ENCODE assay signal across 8 mouse cellular contexts in genomic region chr19:45078971-45079764, GRCm38 (mm10). TPM values are rescaled to one million over a fixed set of nuclear protein-coding genes. Genes with fewer than 3 reads are reported as not detected.
DNase-seq lines count a peak whose midpoint lies in the region; ATAC-seq and TF ChIP-seq lines count a peak whose summit lies in the region.

No protein-coding gene starts in this region.

- TF ChIP-seq EP300 in liver, postnatal 0 days (IDR thresholded peaks at IDR 0.05; ENCODE audit: low read depth) = no peak

- H3K27ac ChIP-seq in kidney, adult 2 months (ENCODE audit: insufficient read depth, low read depth, low read length) = no peak overlapping the region
- H3K27ac ChIP-seq in hindbrain, embryonic 10.5 days = no peak overlapping the region
- no peak overlapping the region for H3K27ac ChIP-seq in liver, postnatal 0 days (ENCODE audit: low read depth)
- no peak overlapping the region for H3K27ac ChIP-seq in small intestine, adult 2 months (ENCODE audit: insufficient read depth, low read depth, low read length)

- 0 out of 2 replicates have a peak, but pooled peaks have one; percentile 23 for TF ChIP-seq CTCF in kidney, adult 2 months (conservative IDR thresholded peaks at IDR 0.05; ENCODE audit: insufficient read depth, insufficient read length, low read depth, low read length)
- TF ChIP-seq CTCF in liver, postnatal 0 days (IDR thresholded peaks at IDR 0.05; ENCODE audit: low read depth) = peak; percentile 57
- peak; percentile 17; the same call in 1 of the 2 replicates for TF ChIP-seq CTCF in small intestine, adult 2 months (IDR thresholded peaks at IDR 0.05; ENCODE audit: extremely low read depth, insufficient read length, insufficient replicate concordance, low read depth, low read length)

- no peaks in the 10 kb centered on the region for H3K36me3 ChIP-seq in kidney, adult 2 months (ENCODE audit: control insufficient read depth, insufficient read depth, low read length)
- no peaks in the 10 kb centered on the region for H3K36me3 ChIP-seq in hindbrain, embryonic 10.5 days
- H3K36me3 ChIP-seq in liver, postnatal 0 days (replicated peaks; ENCODE audit: insufficient read depth, low read length) = no peaks in the 10 kb centered on the region
- no peaks in the 10 kb centered on the region for H3K36me3 ChIP-seq in small intestine, adult 2 months (ENCODE audit: control insufficient read depth, insufficient read depth, low read length)

- DNase-seq in kidney, adult 2 months = no peak
- DNase-seq in kidney, adult 8-10 months = no peak
- peak; percentile 53 for DNase-seq in hindbrain, embryonic 10.5 days (ENCODE audit: low spot score)
- no peak for DNase-seq in liver, postnatal 0 days
- no peak for DNase-seq in right cerebral cortex, postnatal 25 days
- DNase-seq in right cerebral cortex, adult 18-20 months = no peak

- H3K9me3 ChIP-seq in hindbrain, embryonic 10.5 days = no peaks in the 10 kb centered on the region
- H3K9me3 ChIP-seq in liver, postnatal 0 days (ENCODE audit: low read length) = no peaks in the 10 kb centered on the region

- no peak for TF ChIP-seq POLR2A in kidney, adult 2 months (IDR thresholded peaks at IDR 0.05; ENCODE audit: low read depth, low read length)
- TF ChIP-seq POLR2A in small intestine, adult 2 months (IDR thresholded peaks at IDR 0.05; ENCODE audit: low read depth, low read length) = no peak

- H3K4me3 ChIP-seq in kidney, adult 2 months (ENCODE audit: insufficient read depth, low read depth, low read length) = peak overlapping the region; percentile 28; the same call in 1 of the 2 replicates
- H3K4me3 ChIP-seq in hindbrain, embryonic 10.5 days = peak overlapping the region; percentile 44
- peak overlapping the region; percentile 5; the same call in 1 of the 2 replicates for H3K4me3 ChIP-seq in liver, postnatal 0 days (ENCODE audit: low read depth, low read length)
- H3K4me3 ChIP-seq in small intestine, adult 2 months (ENCODE audit: low read depth, low read length) = peak overlapping the region; percentile 43; the same call in 1 of the 2 replicates

- WGBS in kidney, adult 2 months = 16% methylated on average over 17 of the region's 17 CpGs
- 6% methylated on average over 17 of the region's 17 CpGs for WGBS in hindbrain, embryonic 10.5 days
- WGBS in liver, postnatal 0 days (ENCODE audit: insufficient replicate concordance) = 8% methylated on average over 17 of the region's 17 CpGs
- 16% methylated on average over 17 of the region's 17 CpGs for WGBS in small intestine, adult 2 months

- no peaks in the 10 kb centered on the region for H3K27me3 ChIP-seq in kidney, adult 2 months (replicated peaks; ENCODE audit: control insufficient read depth, insufficient read depth, low read length)
- H3K27me3 ChIP-seq in hindbrain, embryonic 10.5 days (ENCODE audit: insufficient read depth, poor library complexity, severe bottlenecking) = peaks cover 92% of the 10 kb centered on the region
- H3K27me3 ChIP-seq in liver, postnatal 0 days (ENCODE audit: insufficient read depth, low read length) = peaks cover 70% of the 10 kb centered on the region
- H3K27me3 ChIP-seq in small intestine, adult 2 months (ENCODE audit: control insufficient read depth, insufficient read depth, low read length) = peaks cover 38% of the 10 kb centered on the region

- ATAC-seq in common myeloid progenitor, adult 5-6 weeks (replicated peaks; ENCODE audit: low read depth, poor library complexity, severe bottlenecking) = 0 out of 2 replicates have a peak, but pooled peaks have one; percentile 12
- ATAC-seq in liver, postnatal 0 days = no peak

- no peaks in the 10 kb centered on the region for H3K4me1 ChIP-seq in kidney, adult 2 months (ENCODE audit: control insufficient read depth, insufficient read depth, low read length)
- peaks cover 73% of the 10 kb centered on the region for H3K4me1 ChIP-seq in hindbrain, embryonic 10.5 days (replicated peaks)
- peaks cover 29% of the 10 kb centered on the region for H3K4me1 ChIP-seq in liver, postnatal 0 days (ENCODE audit: insufficient read depth)
- H3K4me1 ChIP-seq in small intestine, adult 2 months (ENCODE audit: control insufficient read depth, insufficient read depth, insufficient read length, low read length) = peaks cover 12% of the 10 kb centered on the region

- H3K4me2 ChIP-seq in liver, postnatal 0 days (ENCODE audit: low read depth, low read length) = peak overlapping the region; percentile 53

- no peak overlapping the region for H3K9ac ChIP-seq in liver, postnatal 0 days (replicated peaks)

RNA-seq across cellular contexts. Expression of gene Kazald1, which starts 4.1 kb away (rescaled TPM):
- polyA plus RNA-seq in kidney, adult 2 months (2012; rRNA removed) = 1.9 and 2.1 TPM in 2 replicates
- 0.50 and 1.1 TPM in 2 replicates for total RNA-seq in common myeloid progenitor, adult 5-6 weeks (2017)
- 1.3 and 8.9 TPM in 2 replicates for polyA plus RNA-seq in hindbrain, embryonic 10.5 days (2016; fragmentation: Nextera tagmentation; extraction: Ambion mirVana)
- 0.30 and 0.38 TPM in 2 replicates for polyA plus RNA-seq in liver, postnatal 0 days (2015; fragmentation: Nextera tagmentation; extraction: Ambion mirVana)
- polyA plus RNA-seq in small intestine, adult 2 months (2012; rRNA removed) = 2.2 and 2.4 TPM in 2 replicates

RNA-seq across cellular contexts. Expression of gene Sfxn3, which starts 31.9 kb away (rescaled TPM):
- 20.8 and 23.5 TPM in 2 replicates for polyA plus RNA-seq in kidney, adult 2 months (2012; rRNA removed)
- 8.6 and 11.0 TPM in 2 replicates for total RNA-seq in common myeloid progenitor, adult 5-6 weeks (2017)
- 9.8 and 17.8 TPM in 2 replicates for polyA plus RNA-seq in hindbrain, embryonic 10.5 days (2016; fragmentation: Nextera tagmentation; extraction: Ambion mirVana)
- polyA plus RNA-seq in liver, postnatal 0 days (2015; fragmentation: Nextera tagmentation; extraction: Ambion mirVana) = 2.5 and 2.8 TPM in 2 replicates
- 8.8 and 9.5 TPM in 2 replicates for polyA plus RNA-seq in small intestine, adult 2 months (2012; rRNA removed)

RNA-seq across cellular contexts. Expression of gene Pdzd7, which starts 33.7 kb away (rescaled TPM):
- polyA plus RNA-seq in kidney, adult 2 months (2012; rRNA removed) = 0.74 and 0.99 TPM in 2 replicates
- 0.23 TPM in 1 of 2 replicates, not detected in the other for total RNA-seq in common myeloid progenitor, adult 5-6 weeks (2017)
- 0.26 and 0.40 TPM in 2 replicates for polyA plus RNA-seq in hindbrain, embryonic 10.5 days (2016; fragmentation: Nextera tagmentation; extraction: Ambion mirVana)
- polyA plus RNA-seq in liver, postnatal 0 days (2015; fragmentation: Nextera tagmentation; extraction: Ambion mirVana) = not detected in 2 replicates
- 0.29 and 1.2 TPM in 2 replicates for polyA plus RNA-seq in small intestine, adult 2 months (2012; rRNA removed)
